Mouse (Mus musculus) frontal cortex, adult (tissue): ENCODE results near the gene Gm379.

Experiments
- ATAC-seq: cut with Nextera tagmentation; 2 replicates; pipeline ENCODE4 v1.9.2; 2017; ENCODE audit warnings: mild to moderate bottlenecking, moderate library complexity, mixed read lengths; ENCODE audit not compliant: low TSS enrichment

Gm379 gene

DNA sequence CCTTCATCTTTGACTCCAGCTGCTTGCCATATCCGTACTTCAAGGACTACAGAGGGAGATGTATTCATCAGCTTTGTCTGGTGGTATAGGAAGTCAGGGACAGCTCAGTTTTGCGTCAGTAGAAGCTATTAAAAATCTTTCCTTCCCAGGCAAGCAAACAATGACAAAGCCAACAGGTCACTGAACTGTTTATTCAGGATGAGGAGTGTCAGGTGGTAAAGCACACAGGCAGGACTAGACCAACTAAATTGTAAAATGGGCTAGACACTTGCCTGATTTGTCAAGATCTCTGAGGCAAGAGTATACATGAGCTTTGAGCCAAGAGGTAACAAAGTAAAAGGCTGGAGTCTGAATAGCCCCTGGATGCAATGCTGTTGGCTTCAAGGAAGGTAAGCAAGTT, at the start of gene Gm379:
Gene Gm379 (minus strand): TSS at position 7 of the 400 bp plus-strand sequence.
- no peak for ATAC-seq

DNA sequence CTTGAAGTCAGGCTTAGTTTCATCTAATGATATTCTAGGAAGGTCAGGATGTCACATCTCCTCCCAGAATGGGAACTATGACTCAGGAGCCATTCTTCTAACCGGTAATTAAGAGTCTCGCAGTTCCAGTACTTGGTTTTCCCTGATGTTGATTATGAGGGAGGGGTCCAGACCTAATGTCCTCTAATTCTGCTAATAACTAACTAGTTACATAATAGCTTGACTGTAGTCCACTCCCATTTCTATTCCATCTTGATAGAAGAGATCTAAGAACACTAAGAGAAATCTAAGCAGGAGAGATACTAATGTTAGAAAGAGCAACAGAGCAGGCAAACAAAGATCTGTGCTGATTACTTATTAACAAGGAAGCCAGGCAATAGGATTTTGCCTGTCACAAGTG, 39.6 kb upstream of the Gm379 start:
- ATAC-seq, result no peak

DNA sequence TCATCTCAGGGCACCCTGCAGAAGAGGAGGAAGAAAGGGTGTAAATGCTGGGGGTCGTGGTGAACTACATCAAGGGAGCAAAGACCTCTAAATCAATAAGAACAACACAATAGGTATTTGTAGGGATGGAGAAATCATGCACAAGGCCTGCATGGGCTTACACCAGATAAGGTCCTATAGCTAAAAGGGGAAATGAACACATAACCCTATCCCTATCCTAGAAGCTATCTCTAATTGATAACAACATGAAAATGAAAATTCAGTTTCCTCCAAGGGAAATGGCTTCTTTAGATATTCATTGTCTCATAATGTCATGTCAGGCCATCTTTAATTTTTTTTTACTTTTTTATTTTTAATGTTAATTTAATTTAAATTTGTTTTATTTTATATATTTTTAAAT, 4.2 kb upstream of the Gm379 start:
- ATAC-seq, result no peak

DNA sequence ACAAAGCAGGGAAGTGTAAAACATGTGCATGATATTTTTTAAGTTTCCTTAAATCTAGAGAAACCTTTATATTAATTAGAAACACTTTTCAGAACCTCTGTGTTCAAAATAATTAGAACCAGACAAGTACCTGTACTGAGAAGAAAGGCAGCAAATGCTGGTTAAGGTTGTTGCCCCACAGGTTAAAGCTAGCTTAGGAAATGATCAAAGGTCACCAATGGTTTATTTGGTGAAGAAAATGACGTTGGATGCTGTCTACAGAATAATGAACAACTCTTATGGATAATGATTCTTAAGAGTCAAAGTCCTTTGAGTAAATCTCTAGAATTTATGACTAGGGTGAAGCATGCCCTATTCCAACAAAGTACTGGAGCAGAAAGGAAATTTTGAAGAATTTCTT, 42.7 kb downstream of the Gm379 start:
- ATAC-seq, result no peak

DNA sequence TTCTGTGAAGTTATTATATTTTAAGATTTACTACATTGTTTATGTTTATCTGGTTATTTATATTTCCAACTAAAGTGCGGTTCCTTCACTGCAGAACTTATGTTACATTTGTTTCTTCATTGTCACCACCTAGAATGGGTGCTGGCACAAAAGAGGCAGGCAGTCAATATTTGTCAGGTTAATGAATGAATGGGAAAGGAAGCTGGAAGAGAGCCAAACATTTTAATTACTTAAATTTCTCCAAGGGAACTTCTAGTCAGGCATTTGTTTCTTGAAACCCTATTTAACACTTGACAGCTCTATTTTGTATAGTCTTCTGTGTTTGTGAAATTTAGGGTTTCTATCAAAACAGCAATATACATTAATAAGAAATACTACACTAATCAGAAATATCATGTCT, 43.8 kb downstream of the Gm379 start:
- ATAC-seq, result no peak
